Mouse (Mus musculus) forebrain, embryonic 13.5 days (tissue): ENCODE results near the gene Ulk3. TPM values are rescaled to one million over a fixed set of nuclear protein-coding genes. Genes with fewer than 3 reads are reported as not detected.

Experiments
- ATAC-seq: fragments of 200-750 bp; cut with Nextera tagmentation; 2 replicates; pipeline ENCODE4 v1.8.0; 2017
- H3K27ac ChIP-seq: fragments of 300-500 bp; sonication (generic); 2 replicates; pipeline ENCODE4 v1.5.1; 2015; ENCODE audit warnings: inconsistent platforms, mild to moderate bottlenecking, moderate library complexity
- H3K27me3 ChIP-seq: fragments of 300-500 bp; sonication (generic); 2 replicates; pipeline ENCODE4 v1.6.1; 2015; ENCODE audit warnings: mild to moderate bottlenecking, inconsistent platforms
- H3K36me3 ChIP-seq: fragments of 300-500 bp; sonication (generic); 2 replicates; pipeline ENCODE4 v1.6.1; 2015; ENCODE audit warnings: mild to moderate bottlenecking, inconsistent platforms; ENCODE audit not compliant: poor library complexity, severe bottlenecking
- H3K4me1 ChIP-seq: fragments of 300-500 bp; sonication (generic); 2 replicates; pipeline ENCODE4 v1.6.1; 2015; ENCODE audit warnings: inconsistent platforms
- H3K4me2 ChIP-seq: fragments of 300-500 bp; sonication (generic); 2 replicates; pipeline ENCODE4 v1.6.1; 2015; ENCODE audit warnings: inconsistent platforms, mild to moderate bottlenecking, moderate library complexity
- H3K4me3 ChIP-seq: fragments of 300-500 bp; sonication (generic); 2 replicates; pipeline ENCODE4 v1.5.1; 2015; ENCODE audit warnings: mild to moderate bottlenecking, inconsistent platforms
- H3K9ac ChIP-seq: fragments of 300-500 bp; sonication (generic); 2 replicates; pipeline ENCODE4 v1.6.1; 2015; ENCODE audit warnings: mild to moderate bottlenecking, inconsistent platforms
- H3K9me3 ChIP-seq: fragments of 300-500 bp; sonication (generic); replicated peaks from 2 replicates; pipeline ENCODE4 v1.6.1; 2016; ENCODE audit warnings: inconsistent platforms
- WGBS: fragments of 180-500 bp; shearing (Covaris S2); methylation state at CpG from one replicate; pipeline ENCODE4 v1.1.7; 2015; 5-methylcytosine and 5-hydroxymethylcytosine counted together
- polyA plus RNA-seq: library from polyadenylated mRNA; unstranded; fragments of >200 nt; fragmentation: Nextera tagmentation; extraction: Ambion mirVana; gene quantifications from 2 replicates; pipeline ENCODE4 v1.2.1, GENCODE M21; 2015

The Ulk3 gene
- polyA plus RNA-seq, 1 experiment from 2014 or later = 20.3 TPM

DNA sequence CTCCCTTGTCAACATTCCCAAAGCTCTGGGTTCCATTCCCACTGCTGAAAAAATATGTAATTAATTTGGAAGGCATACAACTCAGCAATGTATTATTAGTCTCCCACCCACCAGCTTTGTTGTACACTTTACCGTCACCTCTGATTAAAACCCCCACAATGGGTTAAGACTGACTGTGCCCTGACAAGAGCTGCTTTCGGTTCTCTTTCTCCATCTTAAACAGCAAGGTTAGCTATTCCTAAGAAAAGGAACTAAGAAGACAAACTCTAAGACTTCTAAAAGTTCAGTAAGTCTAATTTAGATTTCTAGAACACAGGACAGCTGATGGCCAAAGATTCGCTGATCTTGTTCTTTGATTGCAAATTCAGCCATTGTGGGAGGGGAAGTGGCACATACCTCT, 32.0 kb upstream of the Ulk3 start:
- Histone ChIP-seq H3K9me3 (no peaks in the 10 kb centered on the region), H3K27ac (no peak overlapping the region), H3K36me3 (no peaks in the 10 kb centered on the region), H3K4me2 (no peak overlapping the region), H3K27me3 (0 out of 2 replicates have a peak, but pooled peaks cover 3% of the 10 kb centered on the region), H3K4me3 (no peak overlapping the region), H3K4me1 (peaks cover 20% of the 10 kb centered on the region), H3K9ac (no peak overlapping the region)
- ATAC-seq = no peak
- WGBS = 67% methylated on average over 3 of the region's 3 CpGs

DNA sequence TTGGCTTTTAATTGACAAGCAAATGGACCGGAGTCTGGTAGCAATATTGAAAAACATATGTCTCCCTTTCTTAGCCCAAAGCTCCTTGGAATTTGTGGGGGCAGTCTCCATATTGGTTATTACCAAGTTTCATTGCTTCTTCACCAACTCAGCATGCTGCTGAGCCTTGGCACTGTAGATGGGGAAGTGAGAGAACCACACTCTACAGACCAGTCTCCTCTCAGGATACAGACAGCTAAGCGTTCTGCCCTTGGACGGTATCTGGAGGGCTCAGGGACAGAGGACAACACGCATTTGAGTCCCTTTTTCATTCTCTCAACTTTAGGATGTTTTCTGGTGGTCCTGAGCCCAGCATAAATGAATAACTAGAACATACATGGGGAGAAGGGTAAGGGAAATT, 30.6 kb upstream of the Ulk3 start:
- H3K36me3 ChIP-seq = no peaks in the 10 kb centered on the region
- no peak overlapping the region for H3K9ac ChIP-seq
- H3K9me3 ChIP-seq = no peaks in the 10 kb centered on the region
- ATAC-seq = no peak
- H3K4me2 ChIP-seq = no peak overlapping the region
- no peak overlapping the region for H3K4me3 ChIP-seq
- no peak overlapping the region for H3K27ac ChIP-seq
- 89% methylated on average over 4 of the region's 4 CpGs for WGBS
- peaks cover 33% of the 10 kb centered on the region for H3K4me1 ChIP-seq
- H3K27me3 ChIP-seq = 0 out of 2 replicates have a peak, but pooled peaks cover 3% of the 10 kb centered on the region

DNA sequence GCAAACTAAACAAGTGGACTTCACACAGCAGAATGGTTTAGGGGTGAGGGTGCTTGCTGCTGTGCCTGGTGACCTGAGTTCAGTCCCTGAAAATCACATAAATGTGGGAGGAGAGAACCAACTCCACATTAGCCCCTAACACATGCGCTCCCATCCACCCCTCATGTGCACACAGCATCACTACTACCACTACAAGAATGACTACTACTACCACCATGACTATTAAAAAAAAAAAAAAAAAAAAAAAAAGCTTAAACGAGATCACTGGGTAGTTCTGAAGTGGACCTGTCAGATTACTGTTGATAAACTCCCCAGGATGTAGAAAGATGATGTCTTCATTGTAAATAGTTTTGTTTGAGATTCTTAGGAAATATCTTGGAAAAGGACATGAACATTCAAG, 29.7 kb upstream of the Ulk3 start:
- Histone ChIP-seq H3K9me3 (no peaks in the 10 kb centered on the region), H3K27ac (no peak overlapping the region), H3K4me1 (peaks cover 32% of the 10 kb centered on the region), H3K9ac (no peak overlapping the region), H3K27me3 (0 out of 2 replicates have a peak, but pooled peaks cover 3% of the 10 kb centered on the region), H3K4me2 (no peak overlapping the region), H3K4me3 (no peak overlapping the region), H3K36me3 (no peaks in the 10 kb centered on the region)
- WGBS = 74% methylated on average over 2 of the region's 2 CpGs
- no peak for ATAC-seq

DNA sequence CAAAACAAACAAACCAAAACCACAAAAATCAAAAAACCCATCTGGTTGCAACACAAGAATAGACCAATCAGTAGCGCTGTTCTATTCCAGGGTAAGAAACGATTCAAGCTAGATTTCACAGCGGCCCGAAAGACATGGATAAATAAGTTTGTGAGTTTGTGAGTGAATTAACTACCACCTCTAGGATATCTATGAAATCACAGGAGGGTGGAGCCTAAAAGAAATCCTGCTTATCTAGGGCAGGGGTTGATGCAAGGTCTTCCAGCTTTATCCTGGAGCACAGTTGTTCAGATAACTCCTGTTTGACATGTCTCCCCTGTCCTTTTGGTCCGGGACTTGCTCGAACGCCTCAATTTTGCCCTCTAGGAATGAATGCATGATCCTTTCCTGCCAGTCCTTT, 29.0 kb upstream of the Ulk3 start:
- 0 out of 2 replicates have a peak, but pooled peaks have one; percentile 3 for ATAC-seq
- H3K9ac ChIP-seq = peak overlapping the region; percentile 76
- H3K36me3 ChIP-seq = no peaks in the 10 kb centered on the region
- H3K4me2 ChIP-seq = peak overlapping the region; percentile 77
- 0 out of 2 replicates have a peak, but pooled peaks cover 3% of the 10 kb centered on the region for H3K27me3 ChIP-seq
- H3K27ac ChIP-seq = peak overlapping the region; percentile 52
- peaks cover 30% of the 10 kb centered on the region for H3K4me1 ChIP-seq
- H3K9me3 ChIP-seq = no peaks in the 10 kb centered on the region
- WGBS = 25% methylated on average over 7 of the region's 7 CpGs
- H3K4me3 ChIP-seq = peak overlapping the region; percentile 63

DNA sequence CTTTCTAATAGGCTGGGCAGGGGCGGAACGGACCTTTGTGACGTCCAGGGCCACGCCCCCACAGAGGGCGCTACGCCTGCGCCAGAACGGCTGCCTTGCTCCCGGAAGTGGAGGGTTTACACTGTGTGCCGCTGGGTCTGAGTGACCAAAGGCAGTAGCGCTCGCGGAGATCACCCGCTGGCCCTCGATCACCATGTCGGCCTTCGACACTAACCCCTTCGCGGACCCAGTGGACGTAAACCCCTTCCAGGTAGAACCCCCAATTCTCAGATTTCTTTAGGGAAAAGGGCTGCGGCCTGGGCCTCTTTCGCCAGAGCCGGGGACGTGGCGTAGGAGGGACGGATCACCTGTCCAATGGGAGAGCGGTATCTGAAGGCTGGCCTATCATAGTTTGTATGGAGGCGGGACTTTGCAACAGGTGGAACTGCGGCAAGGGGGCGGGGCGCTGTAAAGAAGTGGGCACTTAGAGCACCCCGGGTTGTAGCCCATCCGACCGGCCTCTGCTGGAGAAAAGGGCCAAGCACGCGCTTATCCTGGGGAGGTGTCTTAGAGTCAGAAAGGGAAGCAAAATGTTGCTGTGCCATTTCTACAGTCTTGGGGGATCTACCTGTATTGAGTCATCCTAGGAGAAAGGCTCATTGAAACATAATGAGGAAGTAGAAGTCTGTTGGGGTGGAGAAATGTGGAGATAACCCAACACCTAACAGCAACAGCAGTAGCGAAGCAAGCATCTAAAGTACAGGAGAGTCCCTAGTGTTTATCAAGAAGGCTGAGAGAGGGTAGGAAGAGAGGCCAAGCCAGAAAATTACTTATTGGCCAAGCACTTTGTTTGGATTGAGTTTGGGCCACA, 28.2 kb upstream of the Ulk3 start, which contains the start of gene Scamp2:
Gene Scamp2 (plus strand): TSS at position 83 of the 850 bp plus-strand sequence.
- under 1% methylated on average over 37 of the region's 37 CpGs for WGBS

DNA sequence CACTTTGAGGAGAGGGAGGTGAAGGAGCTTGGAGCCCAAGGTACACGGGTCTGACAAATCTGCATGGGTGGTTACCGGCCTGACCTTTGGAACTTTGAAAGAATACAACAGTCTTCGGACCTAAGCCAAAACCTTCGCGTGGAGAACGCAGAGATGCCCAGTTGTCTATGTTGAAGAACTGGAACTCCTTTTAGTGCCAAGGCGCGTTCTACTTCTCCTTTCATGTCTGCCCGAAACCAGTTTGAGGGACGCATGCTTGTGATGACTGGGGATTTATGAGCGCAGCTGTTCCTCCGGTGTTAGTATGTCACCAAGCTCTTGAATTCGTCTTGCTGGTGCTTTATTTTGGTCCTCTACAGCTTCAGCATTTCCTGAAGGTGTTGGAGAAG, 27.5 kb upstream of the Ulk3 start:
- 82% methylated on average over 13 of the region's 13 CpGs for WGBS
- Histone ChIP-seq H3K27ac (no peak overlapping the region), H3K4me1 (peaks cover 41% of the 10 kb centered on the region), H3K27me3 (0 out of 2 replicates have a peak, but pooled peaks cover 3% of the 10 kb centered on the region), H3K4me2 (peak overlapping the region; percentile 77), H3K4me3 (peak overlapping the region; percentile 63), H3K36me3 (no peaks in the 10 kb centered on the region), H3K9ac (peak overlapping the region; percentile 76), H3K9me3 (no peaks in the 10 kb centered on the region)
- ATAC-seq = no peak

More for the DNA sequence above, 28.2 kb upstream of the Ulk3 start, which contains the start of gene Scamp2:
- H3K27me3 ChIP-seq = 0 out of 2 replicates have a peak, but pooled peaks cover 3% of the 10 kb centered on the region
- H3K4me3 ChIP-seq = peak within 1 kb of the TSS; percentile 63
- H3K36me3 ChIP-seq = no peaks in the 10 kb centered on the region
- H3K4me2 ChIP-seq = peak within 1 kb of the TSS; percentile 77
- H3K27ac ChIP-seq = peak within 1 kb of the TSS; percentile 52
- peak; percentile 100 for ATAC-seq
- H3K9ac ChIP-seq = peak within 1 kb of the TSS; percentile 76
- peaks cover 38% of the 10 kb centered on the region for H3K4me1 ChIP-seq
- no peaks in the 10 kb centered on the region for H3K9me3 ChIP-seq

DNA sequence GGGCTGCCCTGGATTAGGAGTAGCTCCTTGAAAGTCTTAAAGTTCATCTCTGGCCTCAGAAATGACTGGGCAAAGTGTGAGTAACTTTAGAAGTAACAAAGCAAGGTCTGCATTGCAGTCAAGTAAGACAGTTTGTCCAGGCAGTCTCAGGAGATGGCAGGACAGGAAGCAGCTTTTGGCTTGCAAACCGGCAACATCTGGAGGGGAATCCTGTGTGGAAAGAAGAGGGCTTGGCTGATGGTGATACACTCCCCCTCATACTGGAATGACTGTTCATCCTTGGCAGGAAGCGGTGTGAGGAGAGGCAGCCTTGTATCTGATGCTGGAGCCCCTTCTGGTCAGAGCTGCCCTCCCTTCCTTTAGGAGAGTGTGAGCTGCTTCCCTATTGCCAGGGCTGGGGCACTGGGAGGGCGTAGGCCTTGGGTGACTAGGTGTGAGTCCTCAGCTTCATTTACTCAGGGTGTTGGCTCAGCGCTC, 26.3 kb upstream of the Ulk3 start:
- H3K4me2 ChIP-seq = 0 out of 2 replicates have a peak overlapping the region, but pooled peaks have one; percentile 5
- H3K9ac ChIP-seq = peak overlapping the region; percentile 34; the same call in 1 of the 2 replicates
- H3K27me3 ChIP-seq = 0 out of 2 replicates have a peak, but pooled peaks cover 3% of the 10 kb centered on the region
- WGBS = 86% methylated on average over 4 of the region's 4 CpGs
- no peaks in the 10 kb centered on the region for H3K9me3 ChIP-seq
- no peak overlapping the region for H3K27ac ChIP-seq
- no peak overlapping the region for H3K4me3 ChIP-seq
- peaks cover 41% of the 10 kb centered on the region for H3K4me1 ChIP-seq
- no peak for ATAC-seq
- H3K36me3 ChIP-seq = peaks cover 3% of the 10 kb centered on the region

DNA sequence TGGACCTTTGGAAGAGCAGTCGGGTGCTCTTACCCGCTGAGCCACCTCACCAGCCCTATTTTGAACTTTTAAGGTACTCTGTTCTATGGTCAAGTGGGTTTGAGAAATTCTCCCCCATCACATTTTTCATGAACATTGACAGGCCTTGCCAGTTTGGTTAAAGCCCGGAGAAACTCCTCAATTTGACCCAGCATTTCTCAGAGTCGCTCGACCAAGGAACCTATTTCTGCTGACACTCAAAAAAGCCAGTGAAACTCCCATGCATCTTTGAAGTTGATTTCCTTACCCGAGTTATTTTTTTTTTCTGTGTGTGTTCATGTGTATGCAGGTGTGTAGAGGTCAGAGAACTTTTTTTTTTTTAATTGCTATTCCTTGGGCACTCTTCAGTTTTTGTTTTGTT, 24.6 kb upstream of the Ulk3 start:
- no peak overlapping the region for H3K27ac ChIP-seq
- 91% methylated on average over 6 of the region's 6 CpGs for WGBS
- no peaks in the 10 kb centered on the region for H3K9me3 ChIP-seq
- H3K36me3 ChIP-seq = peaks cover 20% of the 10 kb centered on the region
- H3K4me1 ChIP-seq = peaks cover 41% of the 10 kb centered on the region
- H3K4me2 ChIP-seq = no peak overlapping the region
- H3K27me3 ChIP-seq = no peaks in the 10 kb centered on the region
- no peak overlapping the region for H3K4me3 ChIP-seq
- no peak for ATAC-seq
- H3K9ac ChIP-seq = no peak overlapping the region

DNA sequence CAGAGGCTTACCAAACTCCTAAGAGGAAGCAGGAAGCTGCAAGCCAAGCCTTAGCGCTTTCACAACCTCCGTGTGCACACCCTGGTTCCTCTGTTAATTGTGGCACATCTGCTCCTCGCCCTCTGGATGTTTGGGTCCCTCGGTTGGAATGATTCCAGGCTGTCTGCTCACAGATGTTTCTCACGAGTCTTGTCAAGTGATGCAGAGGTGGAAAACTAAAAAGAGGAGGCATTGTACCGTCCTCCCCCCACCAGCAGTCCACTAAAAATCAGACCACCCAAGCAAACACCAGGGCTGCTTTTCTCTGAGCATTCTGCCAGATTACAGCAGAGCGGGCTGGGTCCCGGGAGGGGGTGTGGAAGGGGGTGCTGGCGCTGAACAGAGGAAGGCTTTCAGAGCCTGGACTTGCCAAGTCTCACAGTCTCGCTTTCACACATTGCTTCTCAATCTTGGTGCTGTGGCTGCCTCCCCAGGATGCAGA, 23.5 kb upstream of the Ulk3 start:
- Histone ChIP-seq H3K9ac (no peak overlapping the region), H3K36me3 (peaks cover 31% of the 10 kb centered on the region), H3K4me3 (no peak overlapping the region), H3K4me1 (peaks cover 36% of the 10 kb centered on the region), H3K27ac (peak overlapping the region; percentile 37), H3K27me3 (no peaks in the 10 kb centered on the region), H3K9me3 (no peaks in the 10 kb centered on the region), H3K4me2 (peak overlapping the region; percentile 1; the same call in 1 of the 2 replicates)
- no peak for ATAC-seq
- WGBS = 56% methylated on average over 10 of the region's 10 CpGs

DNA sequence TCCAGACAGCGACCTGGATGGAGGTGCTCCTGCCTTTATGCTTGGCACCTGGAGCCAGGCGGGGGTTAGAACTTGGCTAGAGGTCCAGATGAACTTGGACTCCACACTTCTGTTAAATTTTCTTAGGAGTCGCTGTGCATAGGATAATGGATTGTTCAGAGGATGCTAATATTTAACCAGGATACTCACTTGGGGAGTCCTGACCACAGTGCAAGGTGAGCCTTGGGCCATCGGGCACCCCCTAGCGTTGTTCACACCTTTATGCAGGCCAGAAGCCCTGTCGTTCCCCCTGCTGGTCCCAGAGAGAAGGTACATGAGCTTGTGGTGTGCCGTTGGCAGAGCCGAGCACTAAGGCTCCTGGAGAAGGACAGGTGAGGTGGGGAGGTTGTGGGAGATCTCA, 22.4 kb upstream of the Ulk3 start:
- WGBS = 58% methylated on average over 8 of the region's 8 CpGs
- Histone ChIP-seq H3K27ac (no peak overlapping the region), H3K9me3 (no peaks in the 10 kb centered on the region), H3K36me3 (peaks cover 39% of the 10 kb centered on the region), H3K9ac (no peak overlapping the region), H3K4me3 (no peak overlapping the region), H3K27me3 (no peaks in the 10 kb centered on the region), H3K4me2 (no peak overlapping the region), H3K4me1 (peaks cover 30% of the 10 kb centered on the region)
- no peak for ATAC-seq

DNA sequence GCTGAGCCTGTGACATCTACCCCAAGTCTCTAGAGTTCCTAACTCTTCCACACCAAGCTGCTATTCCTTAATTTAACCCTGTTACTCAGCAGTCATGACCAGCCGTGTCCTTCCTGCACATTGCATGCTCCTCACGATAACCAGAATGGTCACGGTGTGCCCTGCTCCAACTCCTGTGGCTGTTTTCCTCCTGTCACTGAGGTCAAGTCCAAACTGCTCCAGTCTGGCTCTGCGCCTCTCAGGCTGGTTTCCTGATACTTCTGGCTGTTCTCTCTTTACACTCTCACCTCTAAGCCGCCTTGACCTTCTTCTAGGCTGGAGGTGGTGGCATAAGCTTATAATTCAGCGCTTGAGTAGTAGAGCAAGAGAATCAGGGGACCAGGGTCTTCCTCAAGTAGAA, 20.8 kb upstream of the Ulk3 start:
- no peak overlapping the region for H3K4me2 ChIP-seq
- no peak overlapping the region for H3K27ac ChIP-seq
- H3K36me3 ChIP-seq = peaks cover 47% of the 10 kb centered on the region
- H3K27me3 ChIP-seq = no peaks in the 10 kb centered on the region
- no peak overlapping the region for H3K4me3 ChIP-seq
- WGBS = 98% methylated on average over 6 of the region's 6 CpGs
- H3K9ac ChIP-seq = no peak overlapping the region
- H3K4me1 ChIP-seq = peaks cover 15% of the 10 kb centered on the region
- H3K9me3 ChIP-seq = no peaks in the 10 kb centered on the region
- no peak for ATAC-seq

DNA sequence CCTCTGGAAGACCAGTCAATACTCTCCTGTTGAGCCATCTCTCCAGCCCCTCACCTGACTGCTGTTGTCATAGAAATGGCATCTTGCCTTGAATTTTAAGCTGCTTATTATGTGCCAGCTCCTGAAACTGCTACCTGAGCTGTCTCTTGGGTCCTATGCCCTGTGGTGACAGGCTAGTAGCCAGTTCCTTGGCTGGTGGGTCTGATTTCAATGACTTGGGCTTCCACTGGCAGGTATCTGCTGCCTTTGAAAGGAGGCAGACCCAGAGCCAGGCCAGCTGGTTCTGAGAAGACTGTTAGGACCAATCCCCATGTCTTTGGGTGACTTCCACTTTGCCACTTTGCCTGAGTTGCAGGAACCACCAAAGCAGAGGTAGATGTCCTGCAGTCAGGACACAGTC, 14.9 kb upstream of the Ulk3 start:
- H3K27ac ChIP-seq = no peak overlapping the region
- H3K27me3 ChIP-seq = no peaks in the 10 kb centered on the region
- H3K36me3 ChIP-seq = peaks cover 54% of the 10 kb centered on the region
- H3K4me3 ChIP-seq = no peak overlapping the region
- H3K4me2 ChIP-seq = no peak overlapping the region
- no peaks in the 10 kb centered on the region for H3K9me3 ChIP-seq
- no peaks in the 10 kb centered on the region for H3K4me1 ChIP-seq
- ATAC-seq = no peak
- H3K9ac ChIP-seq = no peak overlapping the region
